Mouse (Mus musculus): ENCODE measurements around the gene Ddi2. TPM values are rescaled to one million over a fixed set of nuclear protein-coding genes. Genes with fewer than 3 reads are reported as not detected.

Gene Ddi2
- polyA plus RNA-seq, 1 experiment, result 1.7 TPM

- TF ChIP-seq GATA1 (IDR thresholded peaks at IDR 0.05; ENCODE audit: borderline replicate concordance, low read length) (no peak), FLI1 (IDR thresholded peaks at IDR 0.05; ENCODE audit: low read length) (no peak)
- Histone ChIP-seq H3K4me1 (peaks cover 48% of the 10 kb centered on the region), H3K27me3 (replicated peaks) (no peaks in the 10 kb centered on the region), H3K9me3 (no peaks in the 10 kb centered on the region), H3K36me3 (replicated peaks; ENCODE audit: low read length) (peaks cover 88% of the 10 kb centered on the region), H3K4me3 (replicated peaks) (no peak overlapping the region)
Observed at GRCm38 (mm10) chr4:141711250-141711649, 12.0 kb downstream of the Ddi2 start.

GRCm38 (mm10) chr4:141708971-141709370 is 14.2 kb downstream of the Ddi2 start:
- Histone ChIP-seq H3K36me3 (replicated peaks; ENCODE audit: low read length) (peaks cover 98% of the 10 kb centered on the region), H3K9me3 (no peaks in the 10 kb centered on the region), H3K4me1 (peaks cover 27% of the 10 kb centered on the region), H3K4me3 (replicated peaks) (no peak overlapping the region), H3K27me3 (replicated peaks) (no peaks in the 10 kb centered on the region)
- no peak for TF ChIP-seq GATA1 (IDR thresholded peaks at IDR 0.05; ENCODE audit: borderline replicate concordance, low read length)
- TF ChIP-seq FLI1 (IDR thresholded peaks at IDR 0.05; ENCODE audit: low read length), result no peak

GRCm38 (mm10) chr4:141708005-141708404 is 15.2 kb downstream of the Ddi2 start:
- Histone ChIP-seq H3K4me1 (peaks cover 18% of the 10 kb centered on the region), H3K4me3 (replicated peaks) (no peak overlapping the region), H3K9me3 (no peaks in the 10 kb centered on the region), H3K36me3 (replicated peaks; ENCODE audit: low read length) (peaks cover 98% of the 10 kb centered on the region), H3K27me3 (replicated peaks) (no peaks in the 10 kb centered on the region)
- TF ChIP-seq FLI1 (IDR thresholded peaks at IDR 0.05; ENCODE audit: low read length) (no peak), GATA1 (IDR thresholded peaks at IDR 0.05; ENCODE audit: borderline replicate concordance, low read length) (no peak)

GRCm38 (mm10) chr4:141705331-141705730 is 17.9 kb downstream of the Ddi2 start:
- TF ChIP-seq FLI1 (IDR thresholded peaks at IDR 0.05; ENCODE audit: low read length) (no peak), GATA1 (IDR thresholded peaks at IDR 0.05; ENCODE audit: borderline replicate concordance, low read length) (no peak)
- H3K27me3 ChIP-seq (replicated peaks), result no peaks in the 10 kb centered on the region
- peaks cover 97% of the 10 kb centered on the region for H3K36me3 ChIP-seq (replicated peaks; ENCODE audit: low read length)
- no peaks in the 10 kb centered on the region for H3K9me3 ChIP-seq
- H3K4me3 ChIP-seq (replicated peaks), result no peak overlapping the region
- H3K4me1 ChIP-seq, result peaks cover 16% of the 10 kb centered on the region

- H3K9me3 ChIP-seq, result no peaks in the 10 kb centered on the region
- no peak for TF ChIP-seq FLI1 (IDR thresholded peaks at IDR 0.05; ENCODE audit: low read length)
- no peak for TF ChIP-seq GATA1 (IDR thresholded peaks at IDR 0.05; ENCODE audit: borderline replicate concordance, low read length)
- peaks cover 19% of the 10 kb centered on the region for H3K4me1 ChIP-seq
- H3K36me3 ChIP-seq (replicated peaks; ENCODE audit: low read length), result peaks cover 99% of the 10 kb centered on the region
- no peak overlapping the region for H3K4me3 ChIP-seq (replicated peaks)
- no peaks in the 10 kb centered on the region for H3K27me3 ChIP-seq (replicated peaks)
Observed at GRCm38 (mm10) chr4:141704625-141705024, 18.6 kb downstream of the Ddi2 start.

GRCm38 (mm10) chr4:141694719-141695118 is 28.5 kb downstream of the Ddi2 start:
- H3K27me3 ChIP-seq (replicated peaks), result no peaks in the 10 kb centered on the region
- peaks cover 18% of the 10 kb centered on the region for H3K4me1 ChIP-seq
- peaks cover 97% of the 10 kb centered on the region for H3K36me3 ChIP-seq (replicated peaks; ENCODE audit: low read length)
- no peaks in the 10 kb centered on the region for H3K9me3 ChIP-seq
- H3K4me3 ChIP-seq (replicated peaks), result no peak overlapping the region
- TF ChIP-seq GATA1 (IDR thresholded peaks at IDR 0.05; ENCODE audit: borderline replicate concordance, low read length) (no peak), FLI1 (IDR thresholded peaks at IDR 0.05; ENCODE audit: low read length) (no peak)

- no peak for TF ChIP-seq FLI1 (IDR thresholded peaks at IDR 0.05; ENCODE audit: low read length)
- no peak for TF ChIP-seq GATA1 (IDR thresholded peaks at IDR 0.05; ENCODE audit: borderline replicate concordance, low read length)
- no peak overlapping the region for H3K4me3 ChIP-seq (replicated peaks)
- H3K36me3 ChIP-seq (replicated peaks; ENCODE audit: low read length), result peaks cover 93% of the 10 kb centered on the region
- no peaks in the 10 kb centered on the region for H3K9me3 ChIP-seq
- peaks cover 15% of the 10 kb centered on the region for H3K4me1 ChIP-seq
- H3K27me3 ChIP-seq (replicated peaks), result no peaks in the 10 kb centered on the region
Observed at GRCm38 (mm10) chr4:141688505-141688904, 34.7 kb downstream of the Ddi2 start.

- peaks cover 92% of the 10 kb centered on the region for H3K36me3 ChIP-seq (replicated peaks; ENCODE audit: low read length)
- H3K4me1 ChIP-seq, result peaks cover 21% of the 10 kb centered on the region
- TF ChIP-seq GATA1 (IDR thresholded peaks at IDR 0.05; ENCODE audit: borderline replicate concordance, low read length), result no peak
- TF ChIP-seq FLI1 (IDR thresholded peaks at IDR 0.05; ENCODE audit: low read length), result no peak
- H3K27me3 ChIP-seq (replicated peaks), result no peaks in the 10 kb centered on the region
- H3K9me3 ChIP-seq, result no peaks in the 10 kb centered on the region
- no peak overlapping the region for H3K4me3 ChIP-seq (replicated peaks)
Observed at GRCm38 (mm10) chr4:141686525-141686924, 36.7 kb downstream of the Ddi2 start.

GRCm38 (mm10) chr4:141686093-141686492 is 37.1 kb downstream of the Ddi2 start:
- Histone ChIP-seq H3K36me3 (replicated peaks; ENCODE audit: low read length) (peaks cover 91% of the 10 kb centered on the region), H3K9me3 (no peaks in the 10 kb centered on the region), H3K4me3 (replicated peaks) (no peak overlapping the region), H3K27me3 (replicated peaks) (no peaks in the 10 kb centered on the region), H3K4me1 (peaks cover 21% of the 10 kb centered on the region)
- TF ChIP-seq GATA1 (IDR thresholded peaks at IDR 0.05; ENCODE audit: borderline replicate concordance, low read length), result no peak
- TF ChIP-seq FLI1 (IDR thresholded peaks at IDR 0.05; ENCODE audit: low read length), result no peak

GRCm38 (mm10) chr4:141685499-141685898 is 37.7 kb downstream of the Ddi2 start, which contains the start of gene Rsc1a1:
TSS of gene Rsc1a1 (minus strand) at chr4:141685599.
- H3K27me3 ChIP-seq (replicated peaks), result no peaks in the 10 kb centered on the region
- no peak within 1 kb of the TSS for H3K4me3 ChIP-seq (replicated peaks)
- H3K36me3 ChIP-seq (replicated peaks; ENCODE audit: low read length), result peaks cover 89% of the 10 kb centered on the region
- TF ChIP-seq GATA1 (IDR thresholded peaks at IDR 0.05; ENCODE audit: borderline replicate concordance, low read length) (no peak), FLI1 (IDR thresholded peaks at IDR 0.05; ENCODE audit: low read length) (no peak)
- no peaks in the 10 kb centered on the region for H3K9me3 ChIP-seq
- peaks cover 25% of the 10 kb centered on the region for H3K4me1 ChIP-seq

All from megakaryocyte, embryonic 14.5 days (primary cell).